Mouse (Mus musculus): ENCODE results near the gene Syn2.

Gene Syn2

GRCm38 (mm10) chr6:115291068-115291467 is 156.4 kb downstream of the Syn2 start:
- no peak for DNase-seq (ENCODE audit: low read depth, low spot score)

GRCm38 (mm10) chr6:115291823-115292222 is 157.1 kb downstream of the Syn2 start:
- peak; percentile 80 for DNase-seq (ENCODE audit: low read depth, low spot score)

GRCm38 (mm10) chr6:115292621-115293020 is 157.9 kb downstream of the Syn2 start:
- DNase-seq (ENCODE audit: low read depth, low spot score): peak; percentile 84

DNA sequence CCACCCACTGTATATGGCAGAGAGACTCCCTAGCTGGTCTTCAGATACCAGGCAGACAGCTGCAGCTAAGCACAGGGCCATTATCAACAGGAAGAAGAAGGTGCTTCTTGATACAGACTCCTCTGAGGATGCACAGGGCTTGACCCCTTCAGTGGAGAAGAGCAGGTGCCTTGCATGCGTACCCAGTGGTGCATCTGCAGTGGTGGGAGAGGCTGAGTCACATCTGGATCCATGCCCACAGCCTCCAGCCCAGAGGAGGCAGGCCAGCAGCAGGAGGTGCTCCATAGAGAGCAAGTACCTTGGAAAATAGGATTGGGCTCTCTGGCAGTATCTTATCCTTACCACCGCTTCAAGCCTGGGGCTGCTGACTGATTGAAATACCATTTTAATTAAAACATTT is 159.2 kb downstream of the Syn2 start:
- DNase-seq (ENCODE audit: low read depth, low spot score): no peak

GRCm38 (mm10) chr6:115307134-115307533 is 172.4 kb downstream of the Syn2 start:
- DNase-seq (ENCODE audit: low read depth, low spot score): no peak

GRCm38 (mm10) chr6:115312780-115313179 is 178.1 kb downstream of the Syn2 start:
- DNase-seq (ENCODE audit: low read depth, low spot score): no peak

- peak; percentile 65 for DNase-seq (ENCODE audit: low read depth, low spot score)
Measured at GRCm38 (mm10) chr6:115313235-115313738, 178.6 kb downstream of the Syn2 start.

GRCm38 (mm10) chr6:115313910-115314309 is 179.2 kb downstream of the Syn2 start:
- no peak for DNase-seq (ENCODE audit: low read depth, low spot score)

DNA sequence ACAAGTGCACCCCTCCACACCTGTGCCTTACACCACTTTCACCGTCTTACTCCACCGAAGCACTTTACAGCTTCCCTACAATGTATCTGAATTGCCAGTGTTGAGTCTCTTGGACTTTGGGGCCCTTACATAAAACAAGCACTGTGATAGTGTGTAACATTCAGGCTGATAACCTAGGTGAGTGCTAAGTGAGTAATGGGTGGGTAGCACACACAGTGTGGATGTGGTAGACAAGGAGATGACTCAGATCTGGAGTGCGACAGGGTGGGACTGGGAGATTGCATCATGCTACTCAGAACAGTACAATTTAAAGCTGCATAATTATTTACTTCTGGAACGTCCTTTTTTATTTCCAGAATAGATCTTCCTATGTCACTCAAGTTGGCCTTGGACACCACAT is 181.1 kb downstream of the Syn2 start:
- no peak for DNase-seq (ENCODE audit: low read depth, low spot score)

DNA sequence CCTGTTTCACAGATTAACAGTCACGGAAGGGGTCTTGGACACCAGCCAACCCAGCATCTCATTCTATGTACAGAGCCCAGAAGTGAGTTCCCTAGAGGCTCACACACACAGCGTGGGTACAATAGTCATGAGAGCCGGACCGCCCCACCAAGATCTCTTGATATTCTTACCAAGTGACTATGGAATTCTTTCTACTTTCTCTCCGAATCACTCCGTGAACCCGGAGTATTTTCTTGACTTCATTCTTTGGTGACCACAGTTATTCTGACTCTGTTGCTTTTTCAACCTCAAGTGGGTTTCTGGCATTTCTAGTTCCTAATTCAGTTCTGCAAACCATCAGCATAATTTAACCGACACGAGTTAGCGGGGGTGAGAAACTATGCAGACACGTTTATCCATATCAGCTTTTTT is 182.1 kb downstream of the Syn2 start:
- no peak for DNase-seq (ENCODE audit: low read depth, low spot score)

DNA sequence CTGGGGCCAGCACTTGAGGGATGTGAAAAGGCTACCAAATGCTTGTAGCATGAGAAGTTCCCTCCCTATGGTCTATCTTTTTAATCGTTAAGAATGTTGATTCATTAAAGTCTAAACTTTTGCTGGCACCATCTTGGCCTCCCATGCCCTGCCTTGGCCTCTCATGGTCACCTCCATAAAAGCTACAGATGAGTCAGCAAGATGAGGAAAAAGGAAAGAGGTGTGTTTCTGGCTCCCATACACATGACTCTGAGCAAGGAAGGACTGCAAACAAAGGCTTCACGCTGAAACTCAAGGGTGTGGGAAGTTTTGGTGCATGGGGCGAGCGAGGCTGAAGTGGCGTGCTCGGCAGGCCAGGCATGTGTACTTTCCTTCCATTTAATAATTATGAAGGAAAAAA is 184.1 kb downstream of the Syn2 start:
- no peak for DNase-seq (ENCODE audit: low read depth, low spot score)

DNA sequence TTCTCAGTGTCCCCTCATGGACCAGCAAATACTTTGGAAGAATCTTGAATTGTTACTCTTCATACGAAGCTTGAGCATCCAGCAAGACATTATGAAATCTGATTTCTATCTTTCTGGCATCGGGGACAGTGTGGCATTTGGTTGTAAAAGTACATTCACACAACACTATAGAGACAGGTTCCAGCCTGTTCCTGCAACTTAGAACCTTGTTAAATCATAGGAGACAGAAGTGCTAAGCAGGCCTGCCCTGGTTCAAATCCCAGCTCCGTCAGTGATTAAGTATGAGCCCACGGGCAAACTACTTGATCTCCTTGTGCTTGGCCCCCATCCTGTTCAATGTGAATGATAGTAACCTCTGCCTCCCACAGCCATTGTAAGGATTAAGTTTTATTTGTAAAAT is 185.0 kb downstream of the Syn2 start:
- no peak for DNase-seq (ENCODE audit: low read depth, low spot score)

GRCm38 (mm10) chr6:115320927-115321714 is 186.4 kb downstream of the Syn2 start:
- peak; percentile 42 for DNase-seq (ENCODE audit: low read depth, low spot score)

- peak; percentile 74 for DNase-seq (ENCODE audit: low read depth, low spot score)
Measured at GRCm38 (mm10) chr6:115321883-115322351, 187.2 kb downstream of the Syn2 start.

- no peak for DNase-seq (ENCODE audit: low read depth, low spot score)
Measured at GRCm38 (mm10) chr6:115322956-115323355, 188.3 kb downstream of the Syn2 start.

GRCm38 (mm10) chr6:115330964-115331363 is 196.3 kb downstream of the Syn2 start:
- no peak for DNase-seq (ENCODE audit: low read depth, low spot score)
